In genomic region chr5:122514127-122514521, GRCm38 (mm10) we compare ENCODE assay signal across 8 mouse cellular contexts. TPM values are rescaled to one million over a fixed set of nuclear protein-coding genes. Genes with fewer than 3 reads are reported as not detected.
DNase-seq lines count a peak whose midpoint lies in the region; ATAC-seq lines count a peak whose summit lies in the region.

No protein-coding gene starts in this region.

- WGBS in heart, embryonic 15.5 days: 31% methylated on average over 8 of the region's 8 CpGs
- WGBS in embryonic facial prominence, embryonic 10.5 days: 33% methylated on average over 8 of the region's 8 CpGs
- 21% methylated on average over 8 of the region's 8 CpGs for WGBS in hindbrain, embryonic 15.5 days
- 9% methylated on average over 8 of the region's 8 CpGs for WGBS in midbrain, embryonic 13.5 days

- no peak overlapping the region for H3K9ac ChIP-seq in heart, embryonic 15.5 days
- H3K9ac ChIP-seq in hindbrain, embryonic 15.5 days: no peak overlapping the region
- no peak overlapping the region for H3K9ac ChIP-seq in midbrain, embryonic 13.5 days (replicated peaks)

- DNase-seq in heart, adult 18-20 months: no peak
- no peak for DNase-seq in embryonic facial prominence, embryonic 10.5 days (ENCODE audit: low spot score)
- DNase-seq in frontal cortex, postnatal 14 days (ENCODE audit: low spot score in 2 of 2): no peak
- DNase-seq in embryo, embryonic 10.5 days (ENCODE audit: low spot score): no peak
- no peak for DNase-seq in embryo, embryonic 9.5 days (ENCODE audit: extremely low spot score)

- H3K4me3 ChIP-seq in heart, embryonic 15.5 days: no peak overlapping the region
- H3K4me3 ChIP-seq in embryonic facial prominence, embryonic 10.5 days: no peak overlapping the region
- no peak overlapping the region for H3K4me3 ChIP-seq in hindbrain, embryonic 15.5 days
- H3K4me3 ChIP-seq in midbrain, embryonic 13.5 days (replicated peaks): no peak overlapping the region

- peaks cover 70% of the 10 kb centered on the region for H3K4me1 ChIP-seq in heart, embryonic 15.5 days (replicated peaks)
- peaks cover 48% of the 10 kb centered on the region for H3K4me1 ChIP-seq in embryonic facial prominence, embryonic 10.5 days
- peaks cover 18% of the 10 kb centered on the region for H3K4me1 ChIP-seq in hindbrain, embryonic 15.5 days (replicated peaks)
- H3K4me1 ChIP-seq in midbrain, embryonic 13.5 days (replicated peaks): peaks cover 15% of the 10 kb centered on the region

- H3K9me3 ChIP-seq in heart, embryonic 15.5 days (replicated peaks): no peaks in the 10 kb centered on the region
- H3K9me3 ChIP-seq in embryonic facial prominence, embryonic 10.5 days: no peaks in the 10 kb centered on the region
- no peaks in the 10 kb centered on the region for H3K9me3 ChIP-seq in hindbrain, embryonic 15.5 days
- no peaks in the 10 kb centered on the region for H3K9me3 ChIP-seq in midbrain, embryonic 13.5 days

- no peak for ATAC-seq in heart, embryonic 15.5 days (replicated peaks; ENCODE audit: insufficient number of reproducible peaks, insufficient read depth, low FRiP score, low read depth)
- ATAC-seq in hindbrain, embryonic 15.5 days (ENCODE audit: low FRiP score, low read depth): no peak
- ATAC-seq in midbrain, embryonic 13.5 days: no peak

- peak overlapping the region; percentile 32 for H3K27ac ChIP-seq in heart, embryonic 15.5 days
- 0 out of 2 replicates have a peak overlapping the region, but pooled peaks have one; percentile 42 for H3K27ac ChIP-seq in embryonic facial prominence, embryonic 10.5 days (replicated peaks)
- H3K27ac ChIP-seq in hindbrain, embryonic 15.5 days (replicated peaks): no peak overlapping the region
- no peak overlapping the region for H3K27ac ChIP-seq in midbrain, embryonic 13.5 days

- H3K36me3 ChIP-seq in heart, embryonic 15.5 days: no peaks in the 10 kb centered on the region
- H3K36me3 ChIP-seq in embryonic facial prominence, embryonic 10.5 days (replicated peaks): no peaks in the 10 kb centered on the region
- no peaks in the 10 kb centered on the region for H3K36me3 ChIP-seq in hindbrain, embryonic 15.5 days
- no peaks in the 10 kb centered on the region for H3K36me3 ChIP-seq in midbrain, embryonic 13.5 days

- H3K27me3 ChIP-seq in heart, embryonic 15.5 days: no peaks in the 10 kb centered on the region
- H3K27me3 ChIP-seq in embryonic facial prominence, embryonic 10.5 days (replicated peaks; ENCODE audit: low read depth, poor library complexity, severe bottlenecking): no peaks in the 10 kb centered on the region; the same call in 1 of the 2 replicates
- H3K27me3 ChIP-seq in hindbrain, embryonic 15.5 days: no peaks in the 10 kb centered on the region
- H3K27me3 ChIP-seq in midbrain, embryonic 13.5 days: no peaks in the 10 kb centered on the region

- H3K4me2 ChIP-seq in heart, embryonic 15.5 days: peak overlapping the region; percentile 24
- H3K4me2 ChIP-seq in hindbrain, embryonic 15.5 days: peak overlapping the region; percentile 18
- H3K4me2 ChIP-seq in midbrain, embryonic 13.5 days (replicated peaks): peak overlapping the region; percentile 37

RNA-seq across cellular contexts. Expression of gene Atp2a2, which starts 12.1 kb away (rescaled TPM):
- polyA plus RNA-seq in heart, embryonic 15.5 days (2015; fragmentation: Nextera tagmentation; extraction: Ambion mirVana): 288 and 291 TPM in 2 replicates
- total RNA-seq in heart, adult 18-20 months (2021): over 10,000 TPM; 12,284 to 12,648 TPM
- polyA plus RNA-seq in embryonic facial prominence, embryonic 10.5 days (2016; fragmentation: Nextera tagmentation; extraction: Ambion mirVana): 35.3 and 38.1 TPM in 2 replicates
- polyA plus RNA-seq in hindbrain, embryonic 15.5 days (2015; fragmentation: Nextera tagmentation; extraction: Ambion mirVana): 54.1 and 55.1 TPM in 2 replicates
- 35.7 and 40.0 TPM in 2 replicates for polyA plus RNA-seq in midbrain, embryonic 13.5 days (2015; fragmentation: Nextera tagmentation; extraction: Ambion mirVana)

Comparison
In these comparisons a context has a peak if more than half of its experiments do, and no peak if none do; other contexts are left out.
1. H3K27ac ChIP-seq: peak in heart, embryonic 15.5 days (single experiment) and embryonic facial prominence, embryonic 10.5 days (single experiment); none in hindbrain, embryonic 15.5 days (single experiment) and midbrain, embryonic 13.5 days (single experiment).
2. Peak in every context shown above with its lines, with median percentiles within 50 percentile points of each other: H3K4me2 ChIP-seq.